Mouse (Mus musculus) heart, embryonic 10.5 days (tissue): ENCODE results near the gene Lyzl4. TPM values are rescaled to one million over a fixed set of nuclear protein-coding genes. Genes with fewer than 3 reads are reported as not detected.

ENCODE experiments used
- DNase-seq: peaks from one replicate; pipeline ENCODE4 v3.0.0-alpha.2; 2017; ENCODE audit warnings: low spot score
- H3K27ac ChIP-seq: fragments of 300-500 bp; sonication (generic); 2 replicates; pipeline ENCODE4 v1.5.1; 2016; ENCODE audit warnings: mild to moderate bottlenecking
- H3K27me3 ChIP-seq: fragments of 300-500 bp; sonication (generic); 2 replicates; pipeline ENCODE4 v1.6.1; 2016; ENCODE audit warnings: mild to moderate bottlenecking; ENCODE audit not compliant: poor library complexity, insufficient read depth, severe bottlenecking
- H3K36me3 ChIP-seq: fragments of 300-500 bp; sonication (generic); 2 replicates; pipeline ENCODE4 v1.6.1; 2016; ENCODE audit warnings: mild to moderate bottlenecking, moderate library complexity
- H3K4me1 ChIP-seq: fragments of 300-500 bp; sonication (generic); 2 replicates; pipeline ENCODE4 v1.6.1; 2016; ENCODE audit warnings: mild to moderate bottlenecking
- H3K4me3 ChIP-seq: fragments of 300-500 bp; sonication (generic); 2 replicates; pipeline ENCODE4 v1.5.1; 2016; ENCODE audit warnings: mild to moderate bottlenecking, moderate library complexity
- H3K9me3 ChIP-seq: fragments of 300-500 bp; sonication (generic); 2 replicates; pipeline ENCODE4 v1.6.1; 2016; ENCODE audit warnings: mild to moderate bottlenecking, moderate library complexity
- WGBS: fragments of 180-500 bp; shearing (Covaris S2); methylation state at CpG from one replicate; pipeline ENCODE4 v1.1.7; 2016; 5-methylcytosine and 5-hydroxymethylcytosine counted together
- polyA plus RNA-seq: library from polyadenylated mRNA; unstranded; fragments of >200 nt; fragmentation: Nextera tagmentation; extraction: Ambion mirVana; gene quantifications from 2 replicates; pipeline ENCODE4 v1.2.1, GENCODE M21; 2016

Gene Lyzl4
- polyA plus RNA-seq, 1 experiment from 2014 or later, result not detected

DNA sequence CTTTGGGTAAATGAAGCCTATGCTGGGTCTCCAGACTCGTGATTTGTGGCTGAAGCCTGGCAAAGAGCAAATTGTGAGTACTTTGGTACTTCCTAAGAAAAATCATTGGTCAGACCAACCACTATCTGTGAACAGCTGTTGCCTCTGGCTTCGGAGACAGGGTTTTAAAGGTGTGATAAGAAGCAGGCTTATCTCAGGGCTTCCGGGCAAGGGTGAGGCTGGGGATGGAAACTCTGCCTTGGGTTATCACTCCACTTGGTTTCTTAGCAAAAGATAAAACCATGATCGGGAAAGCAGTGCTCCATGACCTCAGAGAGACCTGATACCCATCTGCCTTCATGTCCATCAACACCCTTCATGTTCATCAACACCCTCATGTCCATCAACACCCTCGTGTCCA, 92.9 kb downstream of the Lyzl4 start:
- Histone ChIP-seq H3K27ac (no peak overlapping the region), H3K27me3 (no peaks in the 10 kb centered on the region), H3K9me3 (no peaks in the 10 kb centered on the region), H3K4me1 (peaks cover 18% of the 10 kb centered on the region), H3K4me3 (no peak overlapping the region), H3K36me3 (no peaks in the 10 kb centered on the region)
- no peak for DNase-seq
- 11% methylated on average over 5 of the region's 5 CpGs for WGBS

DNA sequence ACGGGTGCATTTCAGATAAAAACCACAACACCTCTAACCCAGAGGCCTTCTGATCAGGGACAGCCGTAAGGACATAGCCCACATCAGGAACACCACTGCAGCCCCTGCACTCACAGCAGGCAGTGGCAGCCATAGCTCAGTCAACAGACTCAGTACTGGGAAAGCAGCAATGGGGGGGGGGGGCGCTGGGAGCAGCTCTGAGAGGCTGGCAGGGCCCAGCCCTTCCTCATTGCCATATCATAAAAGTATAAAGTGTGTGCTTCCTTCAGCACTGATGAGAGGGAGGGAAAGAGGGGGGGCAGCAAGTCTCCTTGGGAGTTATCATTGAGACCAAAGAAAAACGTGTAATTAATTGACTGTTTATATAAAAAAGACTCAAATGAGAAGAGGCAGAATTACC, 94.5 kb downstream of the Lyzl4 start:
- no peak for DNase-seq
- WGBS, result 58% methylated on average over 4 of the region's 4 CpGs
- Histone ChIP-seq H3K4me1 (peaks cover 8% of the 10 kb centered on the region; the same call in 1 of the 2 replicates), H3K4me3 (no peak overlapping the region), H3K27me3 (no peaks in the 10 kb centered on the region), H3K36me3 (no peaks in the 10 kb centered on the region), H3K9me3 (no peaks in the 10 kb centered on the region), H3K27ac (no peak overlapping the region)

DNA sequence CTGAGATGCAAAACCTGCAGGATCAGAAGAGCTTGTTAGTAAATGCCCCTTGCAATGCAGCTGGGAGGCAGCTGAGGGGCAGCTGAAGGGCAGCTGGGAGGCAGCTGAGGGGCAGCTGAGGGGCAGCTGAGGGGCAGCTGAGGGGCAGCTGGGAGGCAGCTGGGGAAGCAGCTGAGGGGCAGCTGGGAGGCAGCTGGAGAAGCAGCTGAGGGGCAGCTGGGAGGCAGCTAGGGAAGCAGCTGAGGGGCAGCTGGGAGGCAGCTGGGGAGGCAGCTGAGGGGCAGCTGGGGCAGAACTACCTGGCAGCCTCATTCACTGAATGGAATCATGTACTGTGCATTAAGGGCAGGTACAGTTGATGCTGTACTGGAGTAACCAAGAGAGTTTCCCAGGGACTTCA, 100.4 kb downstream of the Lyzl4 start:
- no peak overlapping the region for H3K4me3 ChIP-seq
- no peaks in the 10 kb centered on the region for H3K36me3 ChIP-seq
- no peak for DNase-seq
- no peaks in the 10 kb centered on the region; the same call in 1 of the 2 replicates for H3K9me3 ChIP-seq
- H3K4me1 ChIP-seq, result peaks cover 10% of the 10 kb centered on the region
- H3K27ac ChIP-seq, result 0 out of 2 replicates have a peak overlapping the region, but pooled peaks have one; percentile 47
- H3K27me3 ChIP-seq, result no peaks in the 10 kb centered on the region

DNA sequence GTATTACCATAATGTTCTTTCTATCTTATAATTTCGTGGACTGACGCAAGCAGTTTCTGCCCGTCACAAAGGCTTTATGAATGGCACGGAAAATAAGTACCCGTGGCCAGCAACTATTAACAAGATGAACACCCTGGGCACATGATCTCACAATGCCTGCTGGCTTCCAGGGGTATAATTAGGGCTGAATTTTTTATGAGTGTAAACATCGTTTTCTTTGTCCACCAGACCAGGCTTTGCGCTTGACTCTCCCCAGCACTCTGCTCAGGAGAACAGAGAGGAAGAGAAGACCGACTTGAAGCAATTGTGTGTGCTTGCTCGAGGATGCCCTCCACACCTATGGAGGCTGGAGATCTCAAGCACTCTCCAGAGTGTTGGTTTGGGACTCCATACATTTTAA, 109.3 kb downstream of the Lyzl4 start:
- Histone ChIP-seq H3K4me3 (no peak overlapping the region), H3K9me3 (no peaks in the 10 kb centered on the region; the same call in 1 of the 2 replicates), H3K36me3 (no peaks in the 10 kb centered on the region), H3K27me3 (no peaks in the 10 kb centered on the region), H3K4me1 (no peaks in the 10 kb centered on the region), H3K27ac (no peak overlapping the region)
- no peak for DNase-seq
- WGBS, result 85% methylated on average over 9 of the region's 9 CpGs

DNA sequence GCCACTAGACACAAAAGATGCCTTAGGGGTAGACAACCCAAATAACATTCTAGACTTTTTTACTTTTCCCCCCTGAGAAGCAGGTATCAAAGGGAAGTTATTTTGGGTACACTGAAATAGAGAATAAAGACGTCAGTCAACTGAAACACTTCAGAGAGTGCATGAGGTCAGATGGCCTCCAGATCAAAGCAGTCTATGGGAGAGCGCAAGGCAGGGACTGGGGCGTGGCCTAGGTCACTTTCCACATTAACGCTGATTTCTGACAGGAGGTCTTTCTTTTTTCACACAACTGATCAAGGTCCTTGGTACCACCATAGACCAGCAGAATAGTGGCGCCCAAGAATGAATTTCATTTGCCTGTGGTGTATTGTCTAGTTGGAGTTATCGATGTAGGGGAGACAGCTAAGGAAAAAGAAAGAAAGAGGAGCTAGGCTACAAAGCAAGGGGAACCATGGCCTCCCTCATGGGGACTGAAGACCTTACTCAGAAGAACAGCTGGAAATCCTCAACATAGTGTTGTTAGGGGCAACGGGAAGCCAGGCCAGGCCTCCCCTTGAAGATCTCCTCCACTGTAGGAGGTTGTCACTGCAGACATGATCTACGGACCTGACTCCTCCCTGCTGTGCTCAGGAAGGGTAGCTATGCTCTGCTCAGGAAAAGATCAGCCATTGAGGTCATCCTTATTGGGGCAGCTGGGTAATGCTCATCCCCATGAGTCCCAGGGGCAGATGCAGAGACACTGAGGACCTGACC, 113.1 kb downstream of the Lyzl4 start:
- H3K4me1 ChIP-seq, result no peaks in the 10 kb centered on the region
- H3K27ac ChIP-seq, result no peak overlapping the region
- H3K36me3 ChIP-seq, result no peaks in the 10 kb centered on the region
- H3K9me3 ChIP-seq, result no peaks in the 10 kb centered on the region
- 63% methylated on average over 8 of the region's 8 CpGs for WGBS
- no peak for DNase-seq
- H3K4me3 ChIP-seq, result no peak overlapping the region
- H3K27me3 ChIP-seq, result no peaks in the 10 kb centered on the region

Other genes with a start within 250 kb of the Lyzl4 start
- 11.2 and 12.5 TPM in 2 replicates for gene Cck, start 146.4 kb downstream of the Lyzl4 start, polyA plus RNA-seq
- gene Vipr1, start 620 bp upstream of the Lyzl4 start, polyA plus RNA-seq, result 0.30 and 0.63 TPM in 2 replicates
- gene Sec22c, start 63.4 kb upstream of the Lyzl4 start, polyA plus RNA-seq, result 7.0 and 8.8 TPM in 2 replicates
- gene Ss18l2, start 68.2 kb upstream of the Lyzl4 start, polyA plus RNA-seq, result 115 and 138 TPM in 2 replicates
- gene Nktr, start 77.1 kb upstream of the Lyzl4 start, polyA plus RNA-seq, result 48.7 and 49.8 TPM in 2 replicates
- 6.3 and 7.2 TPM in 2 replicates for gene Zfp651, start 117.2 kb upstream of the Lyzl4 start, polyA plus RNA-seq
- 0.36 and 0.38 TPM in 2 replicates for gene Klhl40, start 135.5 kb upstream of the Lyzl4 start, polyA plus RNA-seq
- gene Hhatl, start 150.4 kb upstream of the Lyzl4 start, polyA plus RNA-seq, result 0.84 and 2.0 TPM in 2 replicates
- gene Ccdc13, start 197.4 kb upstream of the Lyzl4 start, polyA plus RNA-seq, result 0.21 and 0.28 TPM in 2 replicates
- 254 and 270 TPM in 2 replicates for gene Higd1a, start 216.3 kb upstream of the Lyzl4 start, polyA plus RNA-seq